Mouse (Mus musculus) heart, postnatal 0 days (tissue): Measurements from ENCODE around the gene Bud13.

Experiments
- CTCF ChIP-seq: IDR thresholded peaks from 2 replicates; pipeline ENCODE4 v1.5.1; 2016; ENCODE audit warnings: antibody characterized with exemption, control low read depth, low read depth
- EP300 ChIP-seq: IDR thresholded peaks from 2 replicates; pipeline ENCODE4 v1.6.1; 2016; ENCODE audit warnings: antibody characterized with exemption, low read depth

- TF ChIP-seq CTCF (peak; percentile 44), EP300 (no peak)
These were observed 26.3 kb downstream of the Bud13 start for GRCm38 (mm10) chr9:46309121-46309520.
